In genomic region chr11:75139122-75139963, GRCm38 (mm10) we compare ENCODE assay signal across 8 mouse cellular contexts. TPM values are rescaled to one million over a fixed set of nuclear protein-coding genes. Genes with fewer than 3 reads are reported as not detected.
DNase-seq lines count a peak whose midpoint lies in the region; ATAC-seq lines count a peak whose summit lies in the region.

No protein-coding gene starts in this region.

- H3K4me3 ChIP-seq in heart, embryonic 13.5 days = no peak overlapping the region
- H3K4me3 ChIP-seq in kidney, embryonic 15.5 days (replicated peaks) = no peak overlapping the region

- H3K4me1 ChIP-seq in heart, embryonic 13.5 days = peaks cover 74% of the 10 kb centered on the region
- peaks cover 78% of the 10 kb centered on the region for H3K4me1 ChIP-seq in kidney, embryonic 15.5 days

- no peaks in the 10 kb centered on the region for H3K27me3 ChIP-seq in heart, embryonic 13.5 days (replicated peaks)
- no peaks in the 10 kb centered on the region for H3K27me3 ChIP-seq in kidney, embryonic 15.5 days

- H3K36me3 ChIP-seq in heart, embryonic 13.5 days = peaks cover 23% of the 10 kb centered on the region
- H3K36me3 ChIP-seq in kidney, embryonic 15.5 days = peaks cover 22% of the 10 kb centered on the region

- WGBS in heart, embryonic 13.5 days = 24% methylated on average over 11 of the region's 11 CpGs
- 13% methylated on average over 11 of the region's 11 CpGs for WGBS in kidney, embryonic 15.5 days

- H3K9me3 ChIP-seq in heart, embryonic 13.5 days = no peaks in the 10 kb centered on the region
- no peaks in the 10 kb centered on the region for H3K9me3 ChIP-seq in kidney, embryonic 15.5 days (replicated peaks)

- DNase-seq in cerebellum, adult 18-20 months = peak; percentile 30 to 48
- no peak for DNase-seq in cerebellum, adult 9-10 months
- peak; percentile 71 for DNase-seq in embryo, embryonic 10 days (ENCODE audit: low spot score)
- DNase-seq in lung, postnatal 25 days (ENCODE audit: low spot score) = peak; percentile 85
- DNase-seq in right cerebral cortex, adult 2 months (ENCODE audit: low spot score in 2 of 2) = no peak
- no peak for DNase-seq in thymus, adult 18-20 months

- H3K4me2 ChIP-seq in heart, embryonic 13.5 days = peak overlapping the region; percentile 35
- H3K4me2 ChIP-seq in kidney, embryonic 15.5 days = peak overlapping the region; percentile 29; the same call in 1 of the 2 replicates

- H3K27ac ChIP-seq in heart, embryonic 13.5 days (replicated peaks) = peak overlapping the region; percentile 96
- H3K27ac ChIP-seq in kidney, embryonic 15.5 days = peak overlapping the region; percentile 92

- peak; percentile 18; the same call in 1 of the 2 replicates for ATAC-seq in heart, embryonic 13.5 days (ENCODE audit: extremely low read depth, insufficient number of reproducible peaks, low FRiP score, low TSS enrichment)
- peak; percentile 63 for ATAC-seq in kidney, embryonic 15.5 days (replicated peaks; ENCODE audit: low FRiP score)

- H3K9ac ChIP-seq in heart, embryonic 13.5 days = peak overlapping the region; percentile 62
- H3K9ac ChIP-seq in kidney, embryonic 15.5 days = no peak overlapping the region

RNA-seq across cellular contexts. Expression of gene Hic1, which starts 30.0 kb away (rescaled TPM):
- 9.4 and 9.5 TPM in 2 replicates for polyA plus RNA-seq in heart, embryonic 13.5 days (2015; fragmentation: Nextera tagmentation; extraction: Ambion mirVana)
- 24.3 and 25.9 TPM in 2 replicates for polyA plus RNA-seq in kidney, embryonic 15.5 days (2015; fragmentation: Nextera tagmentation; extraction: Ambion mirVana)

RNA-seq across cellular contexts. Expression of gene Ovca2, which starts 39.3 kb away (rescaled TPM):
- polyA plus RNA-seq in heart, embryonic 13.5 days (2015; fragmentation: Nextera tagmentation; extraction: Ambion mirVana) = 15.2 and 16.4 TPM in 2 replicates
- 25.3 and 27.0 TPM in 2 replicates for polyA plus RNA-seq in kidney, embryonic 15.5 days (2015; fragmentation: Nextera tagmentation; extraction: Ambion mirVana)

RNA-seq across cellular contexts. Expression of gene Dph1, which starts 51.7 kb away (rescaled TPM):
- polyA plus RNA-seq in heart, embryonic 13.5 days (2015; fragmentation: Nextera tagmentation; extraction: Ambion mirVana) = 19.3 and 21.3 TPM in 2 replicates
- 24.6 and 26.3 TPM in 2 replicates for polyA plus RNA-seq in kidney, embryonic 15.5 days (2015; fragmentation: Nextera tagmentation; extraction: Ambion mirVana)

RNA-seq across cellular contexts. Expression of gene Rtn4rl1, which starts 54.2 kb away (rescaled TPM):
- 10.2 and 12.4 TPM in 2 replicates for polyA plus RNA-seq in heart, embryonic 13.5 days (2015; fragmentation: Nextera tagmentation; extraction: Ambion mirVana)
- 3.4 and 3.6 TPM in 2 replicates for polyA plus RNA-seq in kidney, embryonic 15.5 days (2015; fragmentation: Nextera tagmentation; extraction: Ambion mirVana)

Comparison
In these comparisons a context has a peak if more than half of its experiments do, and no peak if none do; other contexts are left out.
1. DNase-seq: peak in cerebellum, adult 18-20 months (2 of 2), embryo, embryonic 10 days (single experiment) and lung, postnatal 25 days (single experiment); none in cerebellum, adult 9-10 months (single experiment), right cerebral cortex, adult 2 months (0 of 2) and thymus, adult 18-20 months (0 of 2).